Mouse (Mus musculus): ENCODE measurements around the gene Gipc2.

Gipc2 gene

DNA sequence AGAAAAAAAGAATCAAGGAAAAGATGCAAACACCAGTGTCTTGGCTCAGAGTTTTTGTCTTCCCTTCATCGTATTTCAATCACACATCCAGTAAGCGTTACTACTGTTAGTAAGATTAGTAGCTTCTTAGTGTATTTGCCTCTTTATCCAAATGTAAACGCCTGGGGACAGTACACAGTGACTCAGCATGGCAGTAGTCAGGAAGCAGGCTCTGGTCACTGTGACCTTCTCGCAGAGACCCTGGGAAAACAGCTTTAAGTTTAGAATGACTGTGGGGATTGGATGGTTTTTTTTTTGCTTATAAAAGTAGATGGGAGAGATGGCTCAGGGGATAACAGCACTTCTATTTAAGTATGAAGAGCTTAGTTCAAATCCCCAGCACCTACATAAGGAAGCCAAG lies 46.0 kb downstream of the Gipc2 start:
- intact Hi-C loops (cut with DNase I) = no loop called here

DNA sequence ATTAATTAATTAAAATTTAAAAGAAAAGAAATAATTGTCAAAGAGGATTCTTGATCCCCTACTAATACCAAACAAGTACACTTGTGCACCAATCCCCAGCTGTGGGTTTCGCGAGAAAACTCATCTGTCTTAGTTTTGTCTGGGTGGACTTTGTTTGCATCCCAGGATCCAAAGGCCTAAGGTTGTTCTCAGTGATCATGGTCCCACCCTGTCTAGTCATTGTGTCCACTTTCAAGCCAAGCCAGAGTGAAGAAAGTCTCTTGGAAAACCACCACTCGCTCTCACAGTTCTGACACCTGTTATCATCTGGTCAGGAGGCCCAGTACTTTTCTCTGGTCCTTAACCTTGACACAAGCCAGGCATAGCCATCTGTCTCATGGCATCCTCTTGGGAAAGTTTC lies 48.1 kb downstream of the Gipc2 start:
- intact Hi-C loops (cut with DNase I) = no loop called here

DNA sequence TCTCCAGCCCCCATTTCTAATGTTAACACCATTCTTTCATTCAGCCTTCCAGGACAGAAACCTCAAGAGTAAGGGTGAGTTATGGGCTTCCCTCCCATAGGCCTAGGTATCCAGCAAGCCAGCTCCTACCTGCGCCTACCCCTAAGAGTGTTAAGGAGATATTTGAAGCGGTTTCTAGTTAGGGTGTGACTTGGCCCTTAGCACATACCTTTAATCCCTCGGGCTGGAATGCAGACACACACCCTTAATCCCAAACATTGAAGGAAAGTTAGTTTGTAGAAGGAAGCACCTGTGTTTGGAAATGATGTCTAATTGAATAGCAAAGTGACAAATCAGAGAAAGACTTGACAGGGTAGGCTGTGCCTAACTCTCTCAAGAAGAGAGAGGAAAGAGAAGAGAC lies 49.9 kb downstream of the Gipc2 start:
- intact Hi-C loops (cut with DNase I) = no loop called here

DNA sequence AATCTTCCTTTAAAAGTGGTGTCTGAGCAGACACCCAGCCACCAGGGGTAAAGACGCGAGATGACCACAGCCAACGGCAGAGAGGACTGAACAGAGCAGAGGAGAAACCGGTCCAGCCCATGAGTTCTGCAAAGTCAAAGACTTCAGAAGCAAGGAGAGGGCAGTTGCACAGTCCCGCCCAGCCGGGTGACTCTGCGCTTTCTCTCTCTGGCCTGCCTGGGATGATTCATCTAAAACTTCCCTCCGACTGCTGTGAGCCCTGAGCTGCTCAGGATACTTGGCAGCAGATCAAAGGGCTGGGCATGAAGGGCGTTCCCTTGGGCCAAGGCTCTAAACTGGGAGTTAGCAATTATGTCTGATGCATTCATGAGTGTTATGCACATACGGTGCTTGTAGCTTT lies 51.2 kb downstream of the Gipc2 start:
- intact Hi-C loops (cut with DNase I) = loop anchor here (5.0 kb wide), 1 partner anchor 78 kb away; no protein-coding TSS in a partner anchor

DNA sequence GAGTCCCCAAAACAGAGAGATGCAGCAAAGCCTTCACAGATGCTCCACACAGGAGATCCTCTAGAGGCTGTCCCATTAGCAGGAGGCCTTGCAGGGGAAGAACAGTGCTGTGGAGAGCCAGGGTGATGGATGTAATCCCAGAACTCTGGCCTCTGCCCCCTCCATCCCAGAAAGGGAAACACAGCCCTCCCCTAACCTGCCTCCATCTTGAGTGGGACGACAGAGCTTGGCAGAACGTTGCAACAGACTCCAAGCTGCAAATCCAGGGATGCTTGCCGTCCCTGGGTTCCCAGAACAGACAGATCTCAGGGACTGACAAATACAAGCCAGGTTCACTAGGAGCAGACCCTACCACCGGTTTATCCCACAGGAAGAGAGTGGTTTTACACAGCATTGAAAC lies 51.8 kb downstream of the Gipc2 start:
- intact Hi-C loops (cut with DNase I) = loop anchor here (5.0 kb wide), 1 partner anchor 78 kb away; no protein-coding TSS in a partner anchor

DNA sequence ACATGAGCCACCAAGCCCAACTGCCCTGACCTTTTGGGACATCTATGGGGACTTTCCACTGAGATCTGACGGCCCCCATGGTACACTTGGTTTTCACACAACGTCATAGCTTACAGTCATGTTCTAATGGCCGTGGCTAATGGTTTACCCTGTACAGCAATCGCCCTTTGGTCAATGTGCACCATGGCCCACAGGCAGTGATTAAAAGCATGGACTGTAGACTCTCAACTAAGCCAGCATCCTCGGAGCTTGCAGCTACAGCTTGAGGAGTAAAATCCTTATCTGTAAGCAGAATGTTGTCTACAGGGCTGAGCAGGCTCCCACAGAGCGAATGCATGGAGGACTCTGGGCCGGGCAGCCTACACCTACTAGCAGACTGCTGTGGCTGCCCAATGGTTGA lies 52.5 kb downstream of the Gipc2 start:
- intact Hi-C loops (cut with DNase I) = loop anchor here (5.0 kb wide), 1 partner anchor 79 kb away; no protein-coding TSS in a partner anchor

DNA sequence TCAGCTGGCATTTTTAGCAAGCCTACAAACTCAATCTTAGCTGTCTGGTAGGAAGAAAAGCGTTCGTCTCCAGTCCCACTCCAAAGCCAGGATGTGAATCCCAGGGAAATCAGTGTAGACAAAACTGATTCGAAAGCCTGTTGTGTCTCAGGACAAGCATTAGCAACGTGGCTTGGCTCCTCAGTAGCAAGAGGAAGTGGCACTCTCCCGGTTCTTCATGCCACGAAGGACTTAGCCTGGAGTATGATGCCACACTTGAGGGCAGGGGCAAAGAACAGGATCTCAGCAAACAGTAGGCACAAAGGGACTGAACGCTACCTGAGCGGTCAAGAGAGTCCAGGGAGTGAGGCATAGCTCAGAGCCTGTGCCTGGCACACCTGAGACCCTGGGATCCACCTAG lies 53.4 kb downstream of the Gipc2 start:
- intact Hi-C loops (cut with DNase I) = loop anchor here (5.0 kb wide), 1 partner anchor 80 kb away; no protein-coding TSS in a partner anchor

DNA sequence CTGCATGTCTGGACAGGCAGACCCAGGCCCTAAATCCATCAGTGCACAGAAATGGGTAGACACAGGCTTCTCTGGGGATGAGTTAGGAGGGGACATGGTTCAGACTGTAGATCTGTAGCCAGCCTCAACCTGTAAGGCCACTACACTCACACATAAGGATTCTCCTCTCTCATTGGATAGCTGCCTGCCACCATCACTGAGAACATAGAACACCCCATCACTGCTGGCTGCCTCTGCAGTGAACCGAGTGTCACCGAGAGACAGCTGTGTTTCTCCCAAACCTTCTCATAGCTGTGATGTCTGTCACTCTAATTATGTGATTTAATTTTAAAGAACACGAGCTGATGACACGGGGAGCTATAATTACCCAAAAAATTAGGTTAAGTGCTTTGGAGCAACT lies 54.5 kb downstream of the Gipc2 start:
- intact Hi-C loops (cut with DNase I) = loop anchor here (1.0 to 5.0 kb wide), 2 partner anchors 81 to 101 kb away; no protein-coding TSS in a partner anchor

DNA sequence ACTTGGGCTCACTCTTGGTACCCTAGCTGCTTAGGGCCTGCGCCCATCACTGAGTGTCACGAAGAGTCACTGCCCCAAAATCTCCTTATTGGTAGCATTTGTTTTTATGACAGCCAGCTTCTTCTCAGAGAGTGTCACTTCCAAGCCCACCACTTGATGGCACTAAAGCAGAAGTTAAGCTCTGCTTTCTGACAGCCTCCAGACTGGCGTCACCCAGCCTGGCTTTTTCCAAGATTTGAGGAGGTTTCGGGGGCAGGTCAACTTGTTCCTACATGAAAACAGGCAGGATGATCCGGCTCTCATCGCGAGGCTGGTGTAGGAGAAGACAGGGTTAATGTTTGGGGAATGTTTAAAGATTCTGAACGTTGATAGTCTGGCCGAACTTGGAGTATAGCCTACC lies 54.9 kb downstream of the Gipc2 start:
- intact Hi-C loops (cut with DNase I) = loop anchor here (1.0 to 5.0 kb wide), 2 partner anchors 81 to 101 kb away; no protein-coding TSS in a partner anchor

DNA sequence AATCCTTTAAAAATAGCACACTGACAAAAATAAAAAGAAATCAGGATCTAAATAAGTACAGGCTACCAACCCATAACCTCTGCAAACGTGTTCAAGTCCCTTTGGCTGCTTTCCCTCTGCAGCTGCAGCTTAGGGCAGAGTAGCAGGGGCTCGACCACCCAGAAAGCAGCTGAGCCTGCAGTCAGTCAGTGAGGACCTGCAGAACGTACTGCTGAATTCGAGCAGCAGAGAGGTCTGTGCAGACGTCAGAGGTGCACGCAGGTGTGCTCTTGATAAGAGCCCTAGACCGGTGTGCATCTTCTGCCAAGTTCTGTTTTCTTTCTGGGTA lies 56.8 kb downstream of the Gipc2 start:
- intact Hi-C loops (cut with DNase I) = loop anchor here (10.0 kb wide), 1 partner anchor 206 kb away; no protein-coding TSS in a partner anchor

DNA sequence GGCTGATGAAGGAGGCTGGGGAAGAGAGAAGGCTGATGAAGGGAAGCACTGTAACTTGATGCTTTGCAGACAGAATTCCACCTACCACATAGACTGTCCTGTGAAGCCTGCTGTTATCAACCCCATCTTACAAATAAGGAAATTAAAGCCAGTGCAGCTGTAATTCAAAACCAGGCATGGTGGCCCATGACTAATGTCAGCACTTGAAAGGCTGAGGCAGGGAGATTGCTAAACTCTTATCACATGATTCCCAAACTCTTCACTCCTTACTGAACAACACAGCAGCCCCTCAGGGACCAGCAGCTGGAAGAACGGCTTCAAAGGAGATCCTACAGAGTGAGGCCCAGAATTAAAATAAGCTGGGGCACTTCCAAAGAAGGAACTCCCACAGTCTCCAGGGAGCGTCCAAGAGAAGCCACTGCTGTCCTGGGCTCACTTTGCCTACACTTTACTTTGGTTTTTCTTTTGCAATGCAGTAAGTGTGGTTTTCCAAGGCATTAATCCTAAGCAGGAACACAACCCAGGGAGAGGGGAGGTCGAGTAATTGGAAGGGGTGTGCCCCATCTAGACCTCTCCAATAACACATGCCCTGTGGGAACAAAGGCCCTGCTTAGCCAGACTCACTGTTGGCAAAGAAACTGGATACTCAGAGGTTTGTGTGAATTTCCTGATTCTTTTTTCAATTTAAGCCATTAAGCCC lies 57.3 kb downstream of the Gipc2 start:
- intact Hi-C loops (cut with DNase I) = loop anchor here (10.0 kb wide), 1 partner anchor 206 kb away; no protein-coding TSS in a partner anchor

DNA sequence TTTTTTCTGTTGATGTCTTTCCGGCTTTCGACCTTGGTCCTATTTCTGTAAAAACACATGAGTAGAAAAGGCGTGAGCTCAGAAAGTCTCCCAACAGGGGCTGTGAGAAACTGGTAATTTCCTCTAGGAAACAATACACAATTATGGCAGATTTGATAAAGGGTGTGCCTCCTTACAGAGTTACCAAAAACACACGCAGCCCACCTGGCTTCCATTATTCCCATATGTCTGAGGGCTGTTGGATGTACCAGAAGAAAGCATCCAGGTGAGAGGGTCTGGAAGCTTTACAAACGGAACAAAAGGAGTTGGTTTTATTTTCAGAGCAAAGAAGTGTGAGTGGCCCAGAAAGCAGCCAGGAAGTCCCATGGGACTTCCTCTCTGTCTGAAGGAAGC lies 58.0 kb downstream of the Gipc2 start:
- intact Hi-C loops (cut with DNase I) = loop anchor here (10.0 kb wide), 1 partner anchor 207 kb away; no protein-coding TSS in a partner anchor

DNA sequence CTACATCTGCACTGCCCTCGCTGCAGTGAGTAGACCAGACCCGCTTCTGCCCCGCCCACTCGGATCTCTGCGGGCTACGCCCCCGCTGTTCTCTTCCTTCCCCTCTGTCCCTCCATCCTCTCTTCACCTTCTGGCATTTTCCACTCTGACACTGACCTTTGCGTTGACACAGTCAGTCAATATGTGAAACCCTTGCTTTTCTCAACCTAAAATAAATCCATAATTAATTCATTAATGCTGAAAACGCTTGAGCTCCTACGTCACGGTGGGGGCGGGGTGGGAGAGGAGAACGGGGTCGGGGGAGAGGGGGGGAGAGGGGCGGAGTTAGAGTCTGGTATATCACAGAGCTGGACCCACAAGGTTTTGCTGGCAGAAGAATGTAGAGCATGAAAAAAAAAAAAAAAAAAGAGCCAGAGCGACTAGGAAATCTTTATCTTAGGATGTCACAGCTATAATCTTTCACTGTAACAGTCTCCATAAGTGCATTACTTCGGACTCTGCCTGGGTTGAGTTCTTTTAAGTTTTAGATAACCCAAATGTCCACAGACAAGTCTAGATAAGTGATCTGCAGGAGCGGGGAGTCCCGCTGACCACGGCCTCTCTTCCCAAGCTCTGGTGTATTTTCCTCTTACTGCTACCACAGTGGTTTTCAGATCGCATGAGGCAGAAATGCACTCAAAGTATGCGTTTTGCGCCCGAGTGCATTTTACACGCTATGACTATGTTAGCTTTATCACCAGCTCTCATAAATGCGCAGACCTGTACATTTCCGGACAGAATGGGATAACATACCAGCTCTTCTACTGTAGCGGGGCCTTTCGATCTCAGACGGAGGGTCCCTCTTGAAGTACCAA lies 58.7 kb downstream of the Gipc2 start:
- intact Hi-C loops (cut with DNase I) = loop anchor here (10.0 kb wide), 1 partner anchor 207 kb away; no protein-coding TSS in a partner anchor

DNA sequence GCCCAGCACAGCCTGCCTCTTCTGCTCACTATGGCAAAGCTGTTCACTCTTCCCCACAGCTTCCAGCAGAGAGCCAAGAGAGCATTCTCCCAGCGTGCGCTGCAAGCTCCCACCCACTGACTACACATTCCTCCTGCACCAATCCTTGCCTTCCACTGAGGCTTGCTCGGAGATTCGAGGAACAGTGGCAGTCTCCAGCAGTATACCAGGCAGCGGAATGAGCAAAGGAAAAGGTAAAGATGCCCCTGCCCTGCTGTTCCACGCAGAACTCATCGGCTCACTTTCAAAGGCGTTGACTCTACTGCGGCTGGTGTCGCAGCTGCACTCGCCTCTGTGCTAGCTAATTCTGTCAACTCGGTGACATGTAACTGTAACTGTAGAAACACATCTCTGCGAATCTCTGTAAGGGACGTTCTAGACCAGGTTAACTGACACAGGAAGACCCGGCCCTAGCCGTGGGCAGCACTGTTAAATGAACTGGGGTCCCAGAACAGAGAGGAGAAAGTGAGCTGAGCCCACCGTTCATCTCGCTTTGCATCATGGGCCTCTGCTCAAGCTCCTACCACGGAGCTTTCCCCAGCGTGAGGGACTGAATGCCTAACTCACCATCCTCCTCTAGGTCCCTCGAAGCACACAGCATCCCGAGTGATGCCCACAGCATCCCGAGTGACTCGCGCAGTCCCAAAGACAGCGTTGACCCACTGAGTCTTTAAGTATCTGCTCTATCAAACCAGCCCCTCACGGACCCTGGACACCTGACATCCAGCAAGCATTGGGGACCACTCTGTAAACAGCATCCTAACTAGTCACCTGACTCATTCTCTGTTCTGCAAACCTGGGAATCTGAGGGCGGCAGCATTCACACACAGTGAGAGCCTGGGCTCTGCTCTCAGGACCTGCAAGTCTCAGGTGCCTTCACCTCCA lies 59.5 kb downstream of the Gipc2 start:
- intact Hi-C loops (cut with DNase I) = loop anchor here (10.0 kb wide), 1 partner anchor 208 kb away; no protein-coding TSS in a partner anchor

DNA sequence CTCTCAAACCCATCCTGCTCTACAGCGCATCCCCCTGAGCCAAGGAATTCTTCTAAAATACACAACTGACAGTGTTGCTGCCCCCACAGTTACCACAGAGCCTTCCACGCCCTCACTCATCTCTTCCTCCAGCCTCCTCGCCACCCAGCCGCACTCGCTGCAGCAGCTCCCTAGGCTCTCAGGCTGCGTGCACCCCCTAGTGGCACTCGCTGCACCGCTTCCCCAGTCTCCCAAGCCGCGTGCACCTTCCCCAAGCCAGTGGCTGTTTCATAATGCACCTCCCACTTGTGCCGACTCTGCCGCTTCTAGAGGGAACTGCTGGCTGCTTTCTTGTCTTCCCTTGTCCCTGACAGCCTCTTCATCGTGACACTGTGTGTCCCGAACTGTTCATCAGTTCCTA lies 60.7 kb downstream of the Gipc2 start:
- intact Hi-C loops (cut with DNase I) = loop anchor here (10.0 kb wide), 1 partner anchor 209 kb away; no protein-coding TSS in a partner anchor

DNA sequence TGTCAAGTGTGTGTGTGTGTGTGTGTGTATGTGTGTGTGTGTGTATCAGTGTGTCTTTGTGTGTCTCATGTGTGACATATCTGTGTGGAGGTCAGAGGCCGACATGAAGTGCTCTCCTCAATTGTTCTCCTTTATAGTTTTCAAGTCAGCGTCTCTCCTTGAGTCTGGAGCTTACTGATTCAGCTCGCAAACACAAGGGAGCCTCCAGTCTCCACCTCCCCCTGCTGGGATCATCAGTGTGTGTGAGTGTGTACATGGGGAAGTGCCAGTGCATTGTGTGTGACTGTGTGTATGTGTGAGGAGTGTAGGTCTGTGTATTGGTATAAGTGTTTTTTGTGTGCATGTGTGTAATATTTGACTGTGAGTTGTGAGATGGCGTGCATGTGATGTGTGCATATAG lies 62.6 kb downstream of the Gipc2 start:
- intact Hi-C loops (cut with DNase I) = loop anchor here (10.0 kb wide), 1 partner anchor 211 kb away; no protein-coding TSS in a partner anchor

DNA sequence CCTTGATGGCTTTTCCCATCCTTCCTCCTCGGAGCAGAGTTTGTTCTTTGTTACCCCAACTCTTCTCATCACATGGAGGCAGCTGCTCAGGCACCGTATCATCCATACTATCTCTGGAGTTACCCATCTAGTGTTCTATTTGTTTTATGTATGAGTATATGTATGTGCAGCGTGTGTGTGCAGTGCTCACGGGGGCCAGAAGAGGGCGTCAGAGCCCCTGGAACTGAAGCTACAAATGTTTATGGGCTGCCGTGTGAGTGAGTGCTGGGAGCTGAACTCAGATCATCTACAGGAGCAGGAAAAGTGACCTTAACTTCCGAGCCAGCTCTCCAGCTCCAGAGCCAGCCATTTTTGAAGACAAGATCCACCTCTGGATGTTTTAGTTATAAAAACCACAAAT lies 64.6 kb downstream of the Gipc2 start:
- intact Hi-C loops (cut with DNase I) = loop anchor here (10.0 kb wide), 1 partner anchor 213 kb away; no protein-coding TSS in a partner anchor

DNA sequence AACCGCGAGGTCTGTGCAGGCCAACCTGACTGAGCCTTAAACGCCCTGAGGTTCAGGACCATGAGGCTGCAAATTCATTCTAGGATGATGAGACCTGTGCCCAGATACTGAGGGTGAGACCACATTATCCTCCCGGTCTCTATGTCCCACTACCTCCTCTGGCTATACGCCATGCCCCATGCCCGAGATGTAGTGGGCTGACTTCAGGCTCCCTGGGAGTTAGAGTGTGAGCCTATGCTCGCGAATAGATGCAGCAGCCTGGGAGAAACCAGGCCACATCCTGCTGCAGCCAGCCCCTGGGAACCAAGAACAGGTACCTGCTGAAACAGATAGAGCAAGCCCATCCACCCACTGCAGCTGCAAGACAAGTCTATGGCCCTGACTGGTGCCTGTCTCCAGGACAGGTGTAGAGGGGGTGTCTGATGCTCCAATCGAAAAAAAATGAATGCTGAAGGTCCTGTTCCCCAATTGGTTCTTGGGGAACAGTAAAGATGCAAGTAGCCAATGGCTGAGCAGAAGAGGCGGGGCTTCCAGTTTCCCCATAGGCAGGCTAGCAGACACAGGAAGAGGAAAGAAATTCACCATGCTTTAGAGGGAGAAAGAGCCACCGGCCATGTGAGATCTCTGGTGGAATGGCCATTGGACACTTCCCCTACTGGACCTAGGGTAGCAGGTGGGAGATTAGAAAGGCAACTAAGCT lies 65.8 kb downstream of the Gipc2 start:
- intact Hi-C loops (cut with DNase I) = loop anchor here (10.0 kb wide), 1 partner anchor 215 kb away; no protein-coding TSS in a partner anchor

DNA sequence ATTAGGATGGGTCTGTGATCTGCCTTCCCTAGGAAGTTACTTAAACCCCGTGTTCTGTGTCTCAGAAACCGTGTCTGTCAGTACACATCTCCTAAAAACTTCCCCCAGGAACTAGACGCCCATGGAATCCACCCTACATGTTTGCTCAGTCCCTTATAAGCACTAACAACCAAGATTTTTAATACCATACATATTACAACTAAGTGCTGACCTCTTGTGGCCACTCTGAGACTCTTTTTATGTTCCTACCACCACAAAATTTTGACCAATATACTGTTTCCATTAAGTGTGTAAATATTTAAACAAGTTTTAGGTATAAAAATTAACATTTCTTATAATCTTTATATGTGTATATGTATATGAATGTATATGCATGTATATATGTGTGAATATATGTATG lies 71.0 kb downstream of the Gipc2 start:
- intact Hi-C loops (cut with DNase I) = no loop called here
